Mouse (Mus musculus): ENCODE measurements around the gene Nsun5. TPM values are rescaled to one million over a fixed set of nuclear protein-coding genes. Genes with fewer than 3 reads are reported as not detected.
A peak's percentile ranks its signal among the peaks of the same experiment; 100 is the strongest.

Gene Nsun5
- polyA plus RNA-seq, 1 experiment from 2014 or later, result 40.1 TPM

GRCm38 (mm10) chr5:135394004-135394823, 24.5 kb downstream of the Nsun5 start, which contains the start of gene Pom121:
Pom121 (minus strand) TSS chr5:135394546.
- Histone ChIP-seq H3K27me3 (ENCODE audit: insufficient read depth, low read length) (no peaks in the 10 kb centered on the region), H3K27ac (ENCODE audit: low read length) (peak within 1 kb of the TSS; percentile 87), H3K4me2 (replicated peaks; ENCODE audit: low read depth, low read length) (peak within 1 kb of the TSS; percentile 66), H3K9ac (replicated peaks; ENCODE audit: low read length) (peak within 1 kb of the TSS; percentile 98), H3K4me1 (ENCODE audit: insufficient read depth, low read length) (peaks cover 14% of the 10 kb centered on the region), H3K36me3 (ENCODE audit: insufficient read depth, low read length) (peaks cover 29% of the 10 kb centered on the region), H3K4me3 (ENCODE audit: low read length) (peak within 1 kb of the TSS; percentile 96), H3K9me3 (ENCODE audit: low read length) (no peaks in the 10 kb centered on the region)
- under 1% methylated on average over 90 of the region's 110 CpGs for WGBS
- peak; percentile 84 for ATAC-seq (ENCODE audit: low FRiP score, low TSS enrichment)

- Histone ChIP-seq H3K9ac (replicated peaks; ENCODE audit: low read length) (no peak overlapping the region), H3K9me3 (ENCODE audit: low read length) (no peaks in the 10 kb centered on the region), H3K4me1 (ENCODE audit: insufficient read depth, low read length) (peaks cover 14% of the 10 kb centered on the region), H3K27me3 (ENCODE audit: insufficient read depth, low read length) (no peaks in the 10 kb centered on the region), H3K36me3 (ENCODE audit: insufficient read depth, low read length) (peaks cover 15% of the 10 kb centered on the region), H3K4me3 (ENCODE audit: low read length) (no peak overlapping the region), H3K4me2 (replicated peaks; ENCODE audit: low read depth, low read length) (no peak overlapping the region), H3K27ac (ENCODE audit: low read length) (no peak overlapping the region)
- WGBS, result 46% methylated on average over 5 of the region's 5 CpGs
- no peak for ATAC-seq (ENCODE audit: low FRiP score, low TSS enrichment)
Measured at GRCm38 (mm10) chr5:135395826-135396225, 26.1 kb downstream of the Nsun5 start.

GRCm38 (mm10) chr5:135399382-135399781, 29.6 kb downstream of the Nsun5 start:
- 51% methylated on average over 6 of the region's 6 CpGs for WGBS
- Histone ChIP-seq H3K4me2 (replicated peaks; ENCODE audit: low read depth, low read length) (no peak overlapping the region), H3K9ac (replicated peaks; ENCODE audit: low read length) (no peak overlapping the region), H3K4me1 (ENCODE audit: insufficient read depth, low read length) (peaks cover 5% of the 10 kb centered on the region; the same call in 1 of the 2 replicates), H3K36me3 (ENCODE audit: insufficient read depth, low read length) (no peaks in the 10 kb centered on the region), H3K9me3 (ENCODE audit: low read length) (no peaks in the 10 kb centered on the region), H3K4me3 (ENCODE audit: low read length) (no peak overlapping the region), H3K27me3 (ENCODE audit: insufficient read depth, low read length) (no peaks in the 10 kb centered on the region), H3K27ac (ENCODE audit: low read length) (no peak overlapping the region)
- no peak for ATAC-seq (ENCODE audit: low FRiP score, low TSS enrichment)

DNA sequence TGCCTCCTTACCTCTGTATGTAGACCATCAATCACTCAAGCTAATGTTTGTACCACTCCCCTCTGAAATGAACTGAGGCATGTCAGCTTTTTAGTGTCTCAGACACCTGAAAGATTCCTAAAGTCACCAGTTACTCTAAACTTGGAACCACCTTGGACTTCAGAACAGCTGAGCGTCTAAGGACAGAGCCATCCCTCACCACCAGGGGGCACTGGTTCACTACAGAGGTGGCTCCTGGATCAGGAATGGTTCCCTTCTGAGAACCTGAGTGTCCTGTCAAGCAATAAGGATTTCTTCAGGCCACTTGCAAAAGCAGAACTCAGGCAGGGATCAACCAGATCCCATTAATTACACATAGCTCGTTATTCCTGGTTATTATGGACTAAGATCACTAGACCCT, 30.5 kb downstream of the Nsun5 start:
- no peaks in the 10 kb centered on the region for H3K4me1 ChIP-seq (ENCODE audit: insufficient read depth, low read length)
- no peaks in the 10 kb centered on the region for H3K36me3 ChIP-seq (ENCODE audit: insufficient read depth, low read length)
- no peak overlapping the region for H3K4me2 ChIP-seq (replicated peaks; ENCODE audit: low read depth, low read length)
- H3K4me3 ChIP-seq (ENCODE audit: low read length), result no peak overlapping the region
- 6% methylated on average over 2 of the region's 2 CpGs for WGBS
- no peak for ATAC-seq (ENCODE audit: low FRiP score, low TSS enrichment)
- H3K9me3 ChIP-seq (ENCODE audit: low read length), result no peaks in the 10 kb centered on the region
- no peak overlapping the region for H3K27ac ChIP-seq (ENCODE audit: low read length)
- H3K27me3 ChIP-seq (ENCODE audit: insufficient read depth, low read length), result no peaks in the 10 kb centered on the region
- no peak overlapping the region for H3K9ac ChIP-seq (replicated peaks; ENCODE audit: low read length)

DNA sequence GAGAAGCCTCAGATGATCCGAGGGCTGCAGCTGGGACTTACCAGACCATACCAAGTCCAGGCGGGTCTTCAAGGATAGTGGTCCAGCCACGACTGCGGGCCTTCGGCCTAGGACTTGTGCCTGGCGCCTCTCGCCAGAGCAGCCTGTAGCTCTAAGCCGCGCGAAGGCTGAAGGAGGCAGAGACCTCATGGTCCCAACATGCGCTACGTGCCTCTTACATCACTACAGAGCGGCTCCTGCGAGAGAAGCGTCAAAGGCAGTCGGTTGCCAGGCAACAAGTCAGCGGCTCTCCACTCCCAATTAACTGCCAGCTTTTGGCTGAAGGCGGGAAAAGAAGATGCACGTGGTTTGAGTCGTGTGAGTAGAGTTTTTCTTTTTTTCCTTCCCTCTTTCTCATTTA, 34.9 kb downstream of the Nsun5 start:
- Histone ChIP-seq H3K4me2 (replicated peaks; ENCODE audit: low read depth, low read length) (no peak overlapping the region), H3K9me3 (ENCODE audit: low read length) (no peaks in the 10 kb centered on the region), H3K4me3 (ENCODE audit: low read length) (no peak overlapping the region), H3K36me3 (ENCODE audit: insufficient read depth, low read length) (peaks cover 6% of the 10 kb centered on the region), H3K27me3 (ENCODE audit: insufficient read depth, low read length) (no peaks in the 10 kb centered on the region), H3K9ac (replicated peaks; ENCODE audit: low read length) (no peak overlapping the region), H3K4me1 (ENCODE audit: insufficient read depth, low read length) (no peaks in the 10 kb centered on the region), H3K27ac (ENCODE audit: low read length) (no peak overlapping the region)
- ATAC-seq (ENCODE audit: low FRiP score, low TSS enrichment), result peak; percentile 46; the same call in 1 of the 2 replicates
- 39% methylated on average over 20 of the region's 20 CpGs for WGBS

DNA sequence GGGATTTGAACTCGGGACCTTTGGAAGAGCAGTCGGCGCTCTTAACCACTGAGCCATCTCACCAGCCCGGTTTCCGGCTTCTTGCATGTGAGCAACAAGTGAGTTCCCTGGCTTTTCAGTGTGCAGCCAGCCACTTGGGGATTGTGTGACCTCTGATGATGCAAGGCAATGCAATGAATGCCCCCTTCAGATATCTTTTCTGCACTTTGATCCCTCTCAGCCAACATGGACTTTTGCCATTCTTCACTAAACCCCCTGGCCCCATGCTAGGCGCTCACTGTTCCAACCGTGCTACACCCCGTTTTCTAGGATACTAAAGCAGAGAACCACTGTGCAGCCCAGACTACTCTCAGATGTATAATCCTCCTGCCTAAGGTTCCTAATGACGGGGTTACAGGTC, 35.7 kb downstream of the Nsun5 start:
- Histone ChIP-seq H3K4me2 (replicated peaks; ENCODE audit: low read depth, low read length) (no peak overlapping the region), H3K4me3 (ENCODE audit: low read length) (no peak overlapping the region), H3K27me3 (ENCODE audit: insufficient read depth, low read length) (no peaks in the 10 kb centered on the region), H3K4me1 (ENCODE audit: insufficient read depth, low read length) (no peaks in the 10 kb centered on the region), H3K27ac (ENCODE audit: low read length) (no peak overlapping the region), H3K9me3 (ENCODE audit: low read length) (no peaks in the 10 kb centered on the region), H3K36me3 (ENCODE audit: insufficient read depth, low read length) (peaks cover 14% of the 10 kb centered on the region), H3K9ac (replicated peaks; ENCODE audit: low read length) (no peak overlapping the region)
- 86% methylated on average over 8 of the region's 9 CpGs for WGBS
- ATAC-seq (ENCODE audit: low FRiP score, low TSS enrichment), result no peak

DNA sequence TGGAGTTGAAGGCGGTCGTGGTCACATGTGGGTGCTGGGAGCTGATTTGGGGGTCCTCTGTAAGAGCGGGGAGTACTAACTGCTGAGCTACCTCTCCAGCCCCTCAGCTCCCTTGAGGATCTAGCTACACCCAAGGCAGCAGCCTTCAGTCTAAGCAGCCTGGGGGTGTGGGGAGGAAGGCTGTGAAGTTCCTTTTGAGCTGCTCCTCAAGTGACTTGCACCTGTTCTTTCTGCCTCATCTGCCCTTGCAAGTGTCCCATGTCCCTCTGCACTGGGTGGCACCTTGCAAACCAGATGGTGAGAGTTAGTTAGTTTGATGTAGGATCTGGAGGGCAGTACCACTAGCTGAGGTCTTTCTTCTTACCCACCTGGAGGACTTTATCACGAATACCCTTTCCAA, 38.4 kb downstream of the Nsun5 start:
- no peak overlapping the region for H3K4me2 ChIP-seq (replicated peaks; ENCODE audit: low read depth, low read length)
- no peaks in the 10 kb centered on the region for H3K9me3 ChIP-seq (ENCODE audit: low read length)
- H3K27me3 ChIP-seq (ENCODE audit: insufficient read depth, low read length), result no peaks in the 10 kb centered on the region
- H3K4me3 ChIP-seq (ENCODE audit: low read length), result no peak overlapping the region
- no peak overlapping the region for H3K9ac ChIP-seq (replicated peaks; ENCODE audit: low read length)
- WGBS, result 80% methylated on average over 4 of the region's 4 CpGs
- no peak overlapping the region for H3K27ac ChIP-seq (ENCODE audit: low read length)
- H3K36me3 ChIP-seq (ENCODE audit: insufficient read depth, low read length), result peaks cover 26% of the 10 kb centered on the region
- H3K4me1 ChIP-seq (ENCODE audit: insufficient read depth, low read length), result no peaks in the 10 kb centered on the region
- ATAC-seq (ENCODE audit: low FRiP score, low TSS enrichment), result no peak

DNA sequence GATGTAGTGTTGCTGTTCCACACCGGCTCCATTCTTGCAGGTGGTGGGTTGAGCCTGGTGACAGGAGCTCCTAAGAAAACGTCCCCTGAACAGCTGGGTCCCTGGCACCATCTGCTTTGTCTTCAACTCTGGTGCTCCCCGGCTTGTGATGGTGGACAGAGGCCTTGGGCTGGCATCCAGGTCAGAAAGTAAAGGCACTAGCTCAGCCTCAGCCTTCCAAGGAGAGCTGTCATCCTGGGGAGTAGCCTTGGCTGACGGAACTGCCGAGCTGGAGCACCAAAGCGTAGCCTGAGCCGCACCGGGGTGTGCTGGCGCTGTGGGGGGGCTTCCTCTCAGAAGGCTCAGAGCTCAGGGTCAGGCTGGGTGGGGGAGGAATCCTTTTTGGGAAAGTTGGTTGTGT, 40.5 kb downstream of the Nsun5 start:
- no peak overlapping the region for H3K4me3 ChIP-seq (ENCODE audit: low read length)
- H3K27ac ChIP-seq (ENCODE audit: low read length), result no peak overlapping the region
- H3K4me2 ChIP-seq (replicated peaks; ENCODE audit: low read depth, low read length), result no peak overlapping the region
- no peaks in the 10 kb centered on the region for H3K4me1 ChIP-seq (ENCODE audit: insufficient read depth, low read length)
- ATAC-seq (ENCODE audit: low FRiP score, low TSS enrichment), result no peak
- H3K27me3 ChIP-seq (ENCODE audit: insufficient read depth, low read length), result no peaks in the 10 kb centered on the region
- WGBS, result 86% methylated on average over 9 of the region's 9 CpGs
- H3K9ac ChIP-seq (replicated peaks; ENCODE audit: low read length), result no peak overlapping the region
- no peaks in the 10 kb centered on the region; the same call in 1 of the 2 replicates for H3K9me3 ChIP-seq (ENCODE audit: low read length)
- H3K36me3 ChIP-seq (ENCODE audit: insufficient read depth, low read length), result peaks cover 46% of the 10 kb centered on the region

Data from kidney, embryonic 16.5 days (tissue).